ENCODE assay signal across 11 mouse cellular contexts in genomic region chr6:114199200-114199845, GRCm38 (mm10).
DNase-seq lines count a peak whose midpoint lies in the region; ATAC-seq lines count a peak whose summit lies in the region.
"Had no signal": no experiment of that assay in that cellular context is flagged by ENCODE, and none has a peak within 500 bp of the region (broad histone marks: within the 10 kb centered on the region; RNA-seq: fewer than 3 reads in every experiment).

No protein-coding gene starts in this region.

- no peaks in the 10 kb centered on the region for H3K4me1 ChIP-seq in midbrain, embryonic 14.5 days (ENCODE audit: control insufficient read depth, insufficient read depth, low read length)
- H3K4me1 ChIP-seq in midbrain, embryonic 11.5 days (ENCODE audit: control insufficient read depth, insufficient read depth, low read length), result no peaks in the 10 kb centered on the region
- H3K4me1 ChIP-seq: liver, embryonic 13.5 days had no signal

- H3K36me3 ChIP-seq in midbrain, embryonic 14.5 days (ENCODE audit: control insufficient read depth, insufficient read depth, low read length), result no peaks in the 10 kb centered on the region
- no peaks in the 10 kb centered on the region for H3K36me3 ChIP-seq in midbrain, embryonic 11.5 days (ENCODE audit: control insufficient read depth, insufficient read depth, low read length)
- H3K36me3 ChIP-seq: liver, embryonic 13.5 days had no signal

- no peak for ATAC-seq in midbrain, embryonic 14.5 days (ENCODE audit: low FRiP score, low TSS enrichment)
- ATAC-seq in midbrain, embryonic 11.5 days (ENCODE audit: low FRiP score), result no peak
- ATAC-seq: Patski had no signal

- no peaks in the 10 kb centered on the region for H3K9me3 ChIP-seq in midbrain, embryonic 14.5 days (ENCODE audit: control insufficient read depth, low read length)
- H3K9me3 ChIP-seq in midbrain, embryonic 11.5 days (ENCODE audit: control insufficient read depth, low read length), result no peaks in the 10 kb centered on the region
- H3K9me3 ChIP-seq: liver, embryonic 13.5 days had no signal

- no peak overlapping the region for H3K4me2 ChIP-seq in midbrain, embryonic 14.5 days (ENCODE audit: low read length)
- no peak overlapping the region for H3K4me2 ChIP-seq in midbrain, embryonic 11.5 days
- H3K4me2 ChIP-seq: liver, embryonic 13.5 days had no signal

- peak; percentile 9 for DNase-seq in heart, postnatal 4 days
- DNase-seq in heart, postnatal 36 days, result no peak
- peak; percentile 67 for DNase-seq in midbrain, embryonic 14.5 days
- no peak for DNase-seq in midbrain, embryonic 11.5 days (ENCODE audit: low spot score, missing footprints)
- peak; percentile 76 for DNase-seq in Muller cell, postnatal 12 days (ENCODE audit: inconsistent ontology term)
- peak; percentile 6 for DNase-seq in induced T-regulatory cell, adult 2 months (ENCODE audit: low read depth)
- DNase-seq in gastrocnemius, postnatal 4 days (ENCODE audit: low spot score in 2 of 2), result no peak
- no peak for DNase-seq in adrenal gland, postnatal 25 days
- DNase-seq: kidney, adult 9 months; liver, embryonic 13.5 days had no signal

- peaks cover 35% of the 10 kb centered on the region for H3K27me3 ChIP-seq in midbrain, embryonic 14.5 days (ENCODE audit: control insufficient read depth, insufficient read depth, low read length)
- peaks cover 44% of the 10 kb centered on the region for H3K27me3 ChIP-seq in midbrain, embryonic 11.5 days (ENCODE audit: control insufficient read depth, insufficient read depth, low read length)
- H3K27me3 ChIP-seq: liver, embryonic 13.5 days had no signal

- H3K9ac ChIP-seq in midbrain, embryonic 14.5 days (replicated peaks; ENCODE audit: low read length), result no peak overlapping the region
- H3K9ac ChIP-seq in midbrain, embryonic 11.5 days (ENCODE audit: low read length), result no peak overlapping the region
- H3K9ac ChIP-seq: liver, embryonic 13.5 days had no signal

- H3K4me3 ChIP-seq in midbrain, embryonic 14.5 days (replicated peaks; ENCODE audit: low read depth, low read length), result no peak overlapping the region
- no peak overlapping the region for H3K4me3 ChIP-seq in midbrain, embryonic 11.5 days (ENCODE audit: low read depth, low read length)
- H3K4me3 ChIP-seq: liver, embryonic 13.5 days had no signal

- WGBS in midbrain, embryonic 14.5 days, result 51% methylated on average over 9 of the region's 9 CpGs
- WGBS in midbrain, embryonic 11.5 days, result 63% methylated on average over 9 of the region's 9 CpGs

- no peak overlapping the region for H3K27ac ChIP-seq in midbrain, embryonic 14.5 days (replicated peaks; ENCODE audit: low read depth, low read length)
- H3K27ac ChIP-seq in midbrain, embryonic 11.5 days (ENCODE audit: low read depth, low read length), result no peak overlapping the region
- H3K27ac ChIP-seq: liver, embryonic 13.5 days had no signal

- intact Hi-C loops in heart, postnatal 36 days (cut with DNase I), result loop anchor here (5.0 kb wide), 1 partner anchor 107 kb away; no protein-coding TSS in a partner anchor

Comparison
In these comparisons a context has a peak if more than half of its experiments do, and no peak if none do; other contexts are left out.
1. DNase-seq: peak in heart, postnatal 4 days (single experiment), midbrain, embryonic 14.5 days (single experiment), Muller cell, postnatal 12 days (single experiment) and induced T-regulatory cell, adult 2 months (single experiment); none in heart, postnatal 36 days (0 of 2), midbrain, embryonic 11.5 days (single experiment), gastrocnemius, postnatal 4 days (0 of 2) and adrenal gland, postnatal 25 days (single experiment).